Mouse (Mus musculus): ENCODE data around the gene Itpr1.

DNA sequence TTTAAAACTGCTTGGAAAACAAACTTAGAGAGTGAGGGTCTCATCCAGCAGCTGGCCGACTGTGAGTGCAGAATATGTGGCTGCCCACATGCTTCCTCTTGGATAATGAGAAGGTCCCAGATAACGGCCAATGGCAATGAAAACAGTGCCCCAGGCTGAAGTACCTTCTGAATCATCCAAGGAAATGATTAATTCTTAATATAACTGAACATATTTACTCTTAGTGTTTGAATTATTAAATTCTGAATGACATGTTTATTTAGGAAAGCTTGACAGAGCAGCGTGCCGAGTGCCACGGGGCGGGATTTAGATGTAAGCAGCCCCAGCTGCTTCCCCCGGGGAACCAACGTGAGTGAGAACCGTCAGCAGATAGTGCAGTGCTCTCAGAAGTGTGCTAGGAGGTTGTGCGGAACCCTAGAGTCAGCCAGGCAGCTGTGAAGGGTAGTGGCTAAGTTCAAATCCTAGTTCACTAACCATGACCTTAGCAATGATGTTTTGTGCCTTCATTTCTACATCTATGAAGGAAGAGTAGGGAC is 274.5 kb downstream of the Itpr1 start:
- TF ChIP-seq CTCF (IDR thresholded peaks at IDR 0.05; ENCODE audit: insufficient read depth, low read length) (no peak), POLR2A (IDR thresholded peaks at IDR 0.05; ENCODE audit: borderline replicate concordance, extremely low read depth, low read depth, low read length) (no peak)

Data from lung, adult 2 months (tissue).